Mouse (Mus musculus) CH12.LX (cell line): ENCODE results near the gene Atp5b.

Experiments used
- CTCF ChIP-seq, 2 experiments: IDR thresholded peaks in 1 of 2; conservative IDR thresholded peaks in 1 of 2; 2 replicates each; pipeline ENCODE4 v1.5.1; 2011 to 2012; ENCODE audit warnings: low read depth in 2 of 2, low read length in 2 of 2, improper control_type of control experiment in 1 of 2, inconsistent platforms in 1 of 2, mild to moderate bottlenecking in 1 of 2, moderate library complexity in 1 of 2
- EP300 ChIP-seq: IDR thresholded peaks from 2 replicates; pipeline ENCODE4 v1.6.1; 2011; ENCODE audit warnings: low read length, improper control_type of control experiment
- PAX5 ChIP-seq: IDR thresholded peaks from 2 replicates; pipeline ENCODE4 v1.6.1; 2012; ENCODE audit warnings: low read length, inconsistent platforms, mixed read lengths
- USF2 ChIP-seq: conservative IDR thresholded peaks from 2 replicates; pipeline ENCODE4 v1.6.1; 2011; ENCODE audit warnings: low read depth, low read length, improper control_type of control experiment
- ZKSCAN1 ChIP-seq: IDR thresholded peaks from 2 replicates; pipeline ENCODE4 v1.6.1; 2012; ENCODE audit warnings: low read depth, inconsistent platforms, low read length, improper control_type of control experiment, borderline replicate concordance

DNA sequence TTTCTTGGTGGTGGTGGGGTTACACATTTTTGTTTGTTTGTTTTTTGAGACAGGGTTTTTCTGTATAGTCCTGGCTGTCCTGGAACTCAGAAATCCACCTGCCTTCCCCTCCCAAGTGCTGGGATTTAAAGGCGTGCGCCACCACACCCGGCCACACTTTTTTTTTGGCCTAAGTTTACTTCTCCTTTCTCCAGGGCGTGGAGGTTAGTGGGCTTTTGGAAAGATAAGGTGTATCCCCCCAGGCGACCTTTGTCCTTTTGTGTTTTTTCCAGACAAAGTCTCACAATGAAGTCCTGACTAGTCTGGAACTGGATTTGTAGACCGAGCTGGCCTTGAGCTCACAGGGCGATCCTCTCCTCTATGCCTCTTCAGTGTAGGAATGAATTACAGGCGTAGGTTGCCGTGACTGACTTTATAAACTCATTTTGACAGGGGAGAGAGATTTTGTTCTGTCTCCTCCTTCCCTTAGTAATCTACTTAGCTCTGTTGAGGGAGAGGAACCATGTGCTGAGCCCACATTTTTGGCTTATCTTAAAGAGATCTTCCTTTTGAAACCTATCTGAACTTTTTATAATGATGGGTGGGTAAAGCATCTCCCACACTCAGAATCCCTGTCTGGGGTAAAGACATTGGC, 12.0 kb downstream of the Atp5b start:
- TF ChIP-seq EP300, result no peak
- TF ChIP-seq PAX5, result no peak
- TF ChIP-seq ZKSCAN1, result no peak
- TF ChIP-seq USF2, result no peak
- no peak for TF ChIP-seq CTCF (conservative IDR thresholded peaks at IDR 0.05 in 1 of 2, IDR thresholded peaks at IDR 0.05 in 1 of 2; ENCODE audit: low read depth in 2 of 2, low read length in 2 of 2)
